Mouse (Mus musculus) neural tube, embryonic 10.5 days (tissue): ENCODE measurements around the gene Lonp2.
A peak's percentile ranks its signal among the peaks of the same experiment; 100 is the strongest.

ENCODE experiments used
- DNase-seq: peaks from one replicate; pipeline ENCODE4 v3.0.0-alpha.2; 2017; ENCODE audit warnings: low spot score; ENCODE audit errors: extremely low spot score

Gene Lonp2

DNA sequence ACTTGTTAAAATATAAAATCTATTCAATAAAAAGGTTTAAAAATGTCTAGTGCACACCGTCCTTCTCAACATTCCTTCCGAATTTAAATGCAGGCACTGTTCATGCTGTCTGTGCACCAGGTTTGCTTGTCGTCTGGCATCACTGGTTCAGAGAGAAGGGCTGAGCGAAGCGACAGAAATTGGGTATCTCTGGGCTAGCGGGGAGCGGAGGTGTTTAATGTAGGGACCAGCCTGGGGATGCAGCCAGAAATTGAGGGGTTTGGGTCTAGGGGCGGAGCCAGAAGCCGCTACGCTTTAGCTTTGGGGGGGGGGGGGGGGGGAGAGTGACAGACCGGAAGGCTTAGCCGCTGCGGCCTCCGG is 312 bp upstream of the Lonp2 start:
- DNase-seq, result no peak

GRCm38 (mm10) chr8:86624915-86625314 is 1.1 kb downstream of the Lonp2 start:
- peak; percentile 13 for DNase-seq

DNA sequence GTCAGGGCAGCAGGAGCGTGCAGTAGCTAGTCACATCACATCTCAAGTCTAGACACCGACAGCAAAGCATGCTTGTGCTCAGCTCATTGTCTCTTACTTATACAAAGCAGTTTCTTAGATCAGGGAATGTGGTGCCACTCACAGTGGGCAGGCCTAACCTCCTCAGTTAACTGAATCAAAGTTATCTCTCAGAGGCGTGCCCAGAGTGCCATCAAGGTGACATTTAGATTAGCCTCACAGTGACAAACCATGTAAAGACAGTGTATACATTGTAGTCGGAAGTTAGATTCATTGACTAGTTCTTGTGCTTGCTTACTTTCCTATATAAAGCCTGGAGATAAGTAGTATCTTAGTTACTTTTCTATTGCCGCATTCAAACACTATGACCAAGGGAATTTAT is 6.4 kb downstream of the Lonp2 start:
- DNase-seq, result no peak

DNA sequence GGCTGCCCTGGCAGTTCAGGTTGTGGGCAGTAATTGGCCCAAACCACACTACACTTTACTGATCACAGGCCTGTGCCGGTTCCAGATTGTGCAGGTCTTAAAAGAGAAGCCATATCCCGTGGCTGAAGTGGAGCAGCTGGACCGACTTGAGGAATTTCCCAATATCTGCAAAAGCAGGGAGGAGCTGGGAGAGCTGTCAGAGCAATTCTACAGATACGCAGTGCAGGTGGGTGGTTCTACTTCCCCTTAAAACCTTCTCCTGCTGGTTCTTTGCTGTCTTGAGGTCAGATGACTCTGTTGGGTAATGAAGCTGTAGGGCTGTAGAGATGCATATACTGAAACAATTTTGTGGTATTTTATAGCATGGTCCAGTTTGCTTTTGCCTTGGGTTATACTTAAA is 7.6 kb downstream of the Lonp2 start:
- DNase-seq, result no peak

- DNase-seq, result no peak
Measured at GRCm38 (mm10) chr8:86637826-86638225, 14.0 kb downstream of the Lonp2 start.

GRCm38 (mm10) chr8:86638981-86639380 is 15.1 kb downstream of the Lonp2 start:
- DNase-seq, result no peak

GRCm38 (mm10) chr8:86642682-86643081 is 18.8 kb downstream of the Lonp2 start:
- DNase-seq, result no peak

DNA sequence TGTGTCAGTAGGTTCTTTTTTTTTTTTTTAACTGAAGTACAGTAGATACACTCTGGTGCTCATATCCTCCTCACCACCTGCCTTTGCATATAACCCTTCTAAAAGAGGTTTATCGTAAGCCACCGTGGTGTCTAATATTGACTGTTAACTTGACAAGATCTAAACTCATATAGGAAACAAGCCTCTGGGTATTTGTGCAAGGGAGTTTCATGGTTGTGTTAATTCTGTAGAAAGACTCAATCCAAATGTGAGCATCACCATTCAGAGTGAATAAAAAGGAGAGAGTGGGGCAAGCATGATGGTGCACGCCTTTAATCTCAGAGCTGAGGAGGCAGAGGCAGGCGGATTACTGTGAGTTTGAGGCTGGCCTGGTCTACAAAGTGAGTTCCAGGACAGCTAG is 20.8 kb downstream of the Lonp2 start:
- DNase-seq, result no peak

DNA sequence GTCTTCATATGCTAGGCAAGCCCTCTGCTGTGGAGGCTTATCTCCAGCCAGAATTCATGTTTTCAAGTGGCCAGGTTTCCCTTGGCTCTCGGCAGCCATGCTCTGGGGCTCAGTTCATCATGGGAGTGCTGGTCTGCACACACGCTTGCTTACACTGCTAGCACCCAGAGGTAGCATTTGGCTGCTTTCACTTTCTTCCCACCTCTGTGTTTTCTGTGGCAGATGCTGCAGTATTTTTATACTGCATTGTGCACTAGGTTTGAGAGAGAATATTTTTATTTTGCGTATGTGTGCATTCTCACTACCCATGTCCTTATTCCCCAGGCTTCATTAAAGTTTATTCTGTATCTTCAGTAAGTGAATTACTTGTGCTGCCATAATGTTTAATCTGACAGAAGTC is 23.9 kb downstream of the Lonp2 start:
- no peak for DNase-seq

GRCm38 (mm10) chr8:86651416-86651815 is 27.6 kb downstream of the Lonp2 start:
- DNase-seq, result no peak

DNA sequence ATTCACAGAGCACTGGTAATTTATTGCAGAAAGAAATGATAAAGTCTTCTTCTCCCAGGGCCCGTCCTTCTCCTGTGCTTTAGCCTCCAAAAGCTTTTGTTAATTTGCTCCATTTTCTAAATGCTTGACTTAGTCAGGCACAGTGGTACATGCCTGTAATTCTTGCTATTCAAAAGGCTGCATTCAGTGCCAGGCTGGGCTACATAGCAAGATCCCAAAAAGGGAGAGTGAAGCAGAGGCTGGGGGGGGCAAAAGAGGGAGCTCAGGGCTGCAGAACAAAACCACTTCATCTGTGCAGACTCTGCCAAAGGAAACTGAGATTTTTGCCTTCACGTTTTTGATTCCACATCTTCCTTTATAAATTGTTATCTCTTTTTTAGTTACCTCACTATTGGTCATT is 28.7 kb downstream of the Lonp2 start:
- DNase-seq, result no peak

DNA sequence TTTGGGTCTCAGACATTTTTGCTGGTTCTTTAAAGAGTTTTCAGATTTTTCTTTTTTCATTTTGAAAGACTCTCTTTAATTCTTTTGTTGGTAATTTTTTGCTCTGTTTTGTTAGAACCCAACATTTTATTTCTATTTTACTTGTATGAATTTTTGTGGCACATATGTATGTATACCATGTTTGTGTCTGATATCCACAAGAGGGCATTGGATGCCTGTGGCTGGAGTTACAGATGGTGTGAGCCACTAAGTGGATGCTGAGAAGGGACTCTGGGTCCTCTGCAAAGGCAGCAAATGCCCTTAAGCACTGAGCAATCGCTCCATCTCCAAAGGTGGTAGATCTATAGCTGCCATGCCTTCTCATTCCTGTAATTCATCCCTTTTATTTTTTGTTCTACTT is 30.7 kb downstream of the Lonp2 start:
- no peak for DNase-seq

GRCm38 (mm10) chr8:86668750-86669149 is 44.9 kb downstream of the Lonp2 start:
- DNase-seq, result no peak

GRCm38 (mm10) chr8:86669259-86669658 is 45.4 kb downstream of the Lonp2 start:
- DNase-seq, result no peak

GRCm38 (mm10) chr8:86686629-86687028 is 62.8 kb downstream of the Lonp2 start:
- no peak for DNase-seq

DNA sequence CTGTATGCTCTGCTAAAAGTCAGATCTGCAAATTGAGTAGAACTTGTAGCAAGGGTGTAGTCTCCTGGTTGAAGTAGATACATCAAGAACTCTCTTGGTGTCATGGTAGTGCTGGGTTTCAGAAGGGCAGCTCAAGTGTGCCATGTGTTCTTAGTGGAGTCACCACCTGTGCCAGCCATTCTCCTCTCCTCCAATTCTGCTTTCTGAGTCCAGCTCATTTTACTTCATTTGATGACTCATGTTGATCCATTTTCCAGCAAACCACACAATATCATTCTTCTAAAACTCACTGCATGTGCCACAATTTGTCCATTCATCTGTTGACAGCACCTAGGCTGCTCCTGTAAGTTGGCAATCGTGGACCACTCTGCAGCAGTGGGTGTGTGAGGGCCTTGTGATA is 68.3 kb downstream of the Lonp2 start:
- no peak for DNase-seq

- DNase-seq, result no peak
Measured at GRCm38 (mm10) chr8:86694011-86694410, 70.2 kb downstream of the Lonp2 start.

- DNase-seq, result no peak
Measured at GRCm38 (mm10) chr8:86695703-86696102, 71.9 kb downstream of the Lonp2 start.

DNA sequence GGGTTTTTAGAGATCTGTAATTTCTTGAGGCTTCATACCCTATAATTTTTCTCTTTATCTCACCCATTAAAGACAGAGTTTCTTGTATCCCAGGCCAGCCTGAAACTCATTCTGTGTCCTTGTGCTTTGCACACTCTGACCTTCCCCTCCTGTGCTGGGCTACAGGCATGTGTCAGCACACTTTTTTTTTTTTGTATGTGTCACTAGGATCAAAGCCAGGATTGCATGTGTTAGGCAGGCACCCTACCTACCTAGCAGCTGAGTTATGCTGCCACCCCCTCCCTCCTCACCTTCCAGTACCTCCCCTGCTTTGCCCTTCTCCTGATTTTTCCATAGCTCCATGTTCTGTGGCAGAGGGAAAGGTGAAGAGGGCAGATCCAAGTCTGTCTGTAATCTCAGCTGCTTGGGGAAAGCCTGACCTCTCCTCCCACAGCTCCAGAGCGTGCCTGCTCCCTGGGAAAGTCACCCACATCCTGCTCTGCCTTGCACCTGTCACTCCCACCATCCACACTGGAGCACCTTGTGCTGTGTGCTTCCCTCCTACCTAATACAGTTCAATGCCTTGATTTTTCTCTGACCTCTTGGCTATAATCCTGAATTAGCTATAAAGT is 75.1 kb downstream of the Lonp2 start:
- DNase-seq, result no peak

DNA sequence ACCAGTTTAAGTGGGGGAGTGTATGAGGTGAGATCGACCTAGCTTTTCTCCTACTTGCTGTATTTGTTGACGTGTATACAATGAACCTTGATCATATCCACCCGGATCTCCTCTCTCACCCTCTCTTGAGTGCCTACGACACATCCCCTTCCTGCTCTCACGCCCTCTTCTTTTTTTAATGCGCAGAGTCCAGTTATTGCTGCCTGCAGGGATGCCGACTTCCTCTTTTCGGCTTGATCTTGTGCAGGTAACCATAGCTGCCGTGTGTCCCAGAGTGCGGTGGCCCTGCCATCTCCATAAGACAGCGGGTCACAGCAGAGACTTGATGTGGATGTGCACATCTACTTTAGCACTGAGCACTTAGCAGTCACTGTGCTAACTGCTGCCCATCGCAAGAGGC is 75.6 kb downstream of the Lonp2 start:
- DNase-seq, result no peak

DNA sequence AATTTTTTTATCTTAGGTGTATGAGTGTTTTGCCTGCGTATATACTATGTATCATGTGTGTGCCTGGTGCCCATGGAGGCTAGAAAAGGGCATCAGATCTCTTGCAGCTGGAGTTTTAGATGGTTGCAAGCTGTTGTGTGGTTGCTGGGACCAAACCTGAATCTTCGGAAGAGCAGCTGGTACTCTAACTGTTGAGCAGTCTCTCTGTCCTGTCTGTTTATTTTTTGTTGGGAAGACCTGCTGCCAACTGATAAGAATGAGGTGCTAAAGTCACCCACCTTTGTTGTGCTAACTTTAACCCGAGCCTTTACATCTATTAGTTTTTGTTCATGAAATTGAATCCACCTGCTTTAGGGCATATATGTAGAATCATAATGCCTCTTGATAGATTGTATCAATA is 78.6 kb downstream of the Lonp2 start:
- DNase-seq, result no peak

- no peak for DNase-seq
Measured at GRCm38 (mm10) chr8:86705317-86705716, 81.5 kb downstream of the Lonp2 start.

DNA sequence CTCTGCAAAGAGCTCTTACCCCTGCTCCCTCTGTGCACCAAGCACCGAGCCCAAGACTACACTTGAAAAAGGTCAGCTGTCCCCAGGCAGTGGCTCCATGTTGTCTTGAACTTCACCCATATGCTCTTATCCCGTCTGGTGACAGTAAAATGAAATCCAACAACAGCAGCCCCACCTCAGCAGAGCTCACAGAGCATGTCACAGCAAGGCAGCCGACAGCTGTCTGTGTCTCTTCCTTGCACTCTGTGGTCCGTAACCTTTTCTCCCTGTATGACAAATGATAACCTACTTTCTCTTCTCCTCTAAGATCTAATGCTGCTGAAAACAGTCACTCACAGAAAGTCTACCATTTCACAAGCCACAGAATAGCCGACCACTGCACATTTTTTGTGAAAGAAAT is 82.9 kb downstream of the Lonp2 start:
- no peak for DNase-seq

GRCm38 (mm10) chr8:86707873-86708272 is 84.0 kb downstream of the Lonp2 start:
- DNase-seq, result no peak
